Mouse (Mus musculus) ovary, postnatal 36 days (tissue): ENCODE measurements around the gene Umps.

Experiments
- DNase-seq: peaks from one replicate; pipeline ENCODE4 v3.0.0; 2022; ENCODE audit warnings: low spot score, mixed read lengths

The Umps gene

DNA sequence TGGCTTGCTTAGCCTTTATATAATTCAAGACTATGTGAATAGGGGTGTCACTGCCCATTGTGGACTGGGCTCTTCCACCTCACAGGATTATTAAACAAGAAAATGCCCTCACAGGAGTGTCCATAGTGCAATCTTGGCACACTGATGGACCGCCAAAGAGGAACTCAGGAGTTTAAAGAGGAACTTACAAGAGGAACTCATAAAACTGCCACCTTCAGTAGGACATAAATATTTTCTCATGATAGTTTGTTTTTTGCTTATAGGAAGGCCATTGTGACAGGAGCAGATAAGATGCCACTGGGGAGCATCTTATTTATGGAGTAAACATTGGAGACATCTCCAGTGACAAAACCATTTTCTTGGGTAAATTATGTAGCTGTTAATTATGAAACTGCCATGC is 12.0 kb downstream of the Umps start:
- DNase-seq: no peak

DNA sequence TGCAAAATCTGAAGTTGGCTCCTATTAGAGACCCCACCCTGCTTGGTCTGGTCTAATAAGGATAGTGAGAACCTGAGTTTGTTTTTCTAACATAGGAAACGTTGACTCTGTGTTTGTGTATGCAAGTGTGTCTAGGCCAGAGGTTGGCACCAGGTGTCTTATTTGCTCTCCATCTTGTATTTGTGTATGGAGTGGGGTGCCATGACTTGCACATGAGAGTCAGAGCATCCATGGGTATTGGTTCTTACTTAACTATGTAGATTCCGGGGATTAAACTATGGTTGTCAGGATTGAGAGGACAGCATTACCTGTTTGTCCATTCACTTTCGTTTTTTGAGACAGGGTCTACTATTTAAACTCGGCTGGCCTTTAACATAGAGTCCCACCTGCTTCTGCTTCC is 13.8 kb downstream of the Umps start:
- no peak for DNase-seq

DNA sequence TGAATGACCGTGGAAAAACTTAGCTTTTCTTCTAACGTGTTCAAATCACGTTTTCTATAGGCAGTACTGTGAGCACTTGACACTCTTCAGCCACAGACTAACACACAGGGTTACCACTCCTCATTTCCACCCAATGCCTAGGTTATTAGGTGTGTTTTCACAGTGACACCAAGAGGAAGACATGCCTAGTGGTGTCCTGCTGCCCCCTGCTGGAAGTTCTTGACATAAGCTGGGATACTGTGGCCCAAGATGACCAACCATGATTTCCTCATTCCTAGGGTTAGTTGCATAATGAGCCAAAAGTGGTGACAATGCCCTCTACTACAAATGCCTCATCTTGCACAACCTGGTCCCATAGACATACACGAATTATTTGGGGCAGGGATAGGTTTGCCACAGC is 16.0 kb downstream of the Umps start:
- DNase-seq: peak; percentile 77

DNA sequence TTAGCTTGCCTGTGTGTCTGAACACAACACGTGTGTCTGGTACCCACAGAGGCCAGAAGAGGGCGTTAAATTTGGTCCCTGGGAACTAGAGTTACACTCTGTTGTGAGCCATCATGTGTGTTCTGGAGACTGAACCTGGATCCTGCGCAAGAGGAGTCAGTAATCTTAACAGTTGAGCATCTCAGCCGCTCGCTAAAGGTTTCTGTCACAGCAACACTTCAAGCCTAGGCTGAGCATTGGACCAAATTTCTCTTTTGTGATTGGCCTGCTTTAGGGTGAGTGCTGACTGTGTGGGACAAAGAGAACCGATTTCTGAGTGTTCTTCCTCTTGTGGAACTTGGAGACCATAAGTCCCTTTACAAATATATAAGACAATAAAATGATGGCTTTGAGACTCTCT is 16.5 kb downstream of the Umps start:
- no peak for DNase-seq

DNA sequence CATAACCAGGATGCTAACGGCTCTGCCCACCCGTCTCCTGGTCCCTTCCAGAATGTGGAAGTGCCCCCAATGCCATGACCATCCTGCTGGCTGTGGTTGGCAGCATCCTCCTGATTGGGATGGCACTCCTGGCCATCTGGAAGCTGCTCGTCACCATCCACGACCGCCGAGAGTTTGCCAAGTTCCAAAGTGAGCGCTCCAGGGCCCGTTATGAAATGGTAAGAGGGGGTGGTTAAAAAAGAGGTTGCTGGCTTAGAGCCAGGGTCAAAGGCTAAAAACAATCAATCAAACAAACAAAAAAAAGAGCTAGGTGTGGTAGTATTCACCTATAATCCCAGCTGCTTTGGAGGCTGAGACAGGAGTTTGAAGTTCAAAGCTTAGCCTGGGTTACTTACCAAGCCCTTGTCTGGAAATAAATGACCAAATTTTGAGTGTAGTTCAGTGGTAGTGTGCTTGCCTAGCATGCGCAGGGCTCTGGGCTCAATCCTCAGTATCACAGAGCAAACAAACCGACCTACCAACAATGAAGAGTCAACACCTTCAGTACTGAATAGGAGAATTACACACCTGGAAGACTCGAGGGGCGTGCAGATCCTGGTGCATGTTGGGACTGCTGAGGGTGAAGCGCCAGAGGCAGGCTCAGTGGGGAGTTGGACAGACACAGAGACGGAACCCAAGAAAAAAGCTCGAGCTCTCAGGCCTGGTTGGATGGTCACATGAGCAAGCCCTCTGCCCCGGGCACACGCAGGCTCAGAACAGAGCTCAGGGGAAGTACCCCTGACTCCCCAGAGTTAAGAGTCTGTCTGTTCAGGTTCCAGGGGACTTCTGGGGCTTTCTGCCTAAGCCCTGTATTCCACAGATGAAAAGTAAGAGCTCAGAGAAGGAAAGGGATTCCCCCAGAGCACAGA is 18.9 kb downstream of the Umps start:
- no peak for DNase-seq

DNA sequence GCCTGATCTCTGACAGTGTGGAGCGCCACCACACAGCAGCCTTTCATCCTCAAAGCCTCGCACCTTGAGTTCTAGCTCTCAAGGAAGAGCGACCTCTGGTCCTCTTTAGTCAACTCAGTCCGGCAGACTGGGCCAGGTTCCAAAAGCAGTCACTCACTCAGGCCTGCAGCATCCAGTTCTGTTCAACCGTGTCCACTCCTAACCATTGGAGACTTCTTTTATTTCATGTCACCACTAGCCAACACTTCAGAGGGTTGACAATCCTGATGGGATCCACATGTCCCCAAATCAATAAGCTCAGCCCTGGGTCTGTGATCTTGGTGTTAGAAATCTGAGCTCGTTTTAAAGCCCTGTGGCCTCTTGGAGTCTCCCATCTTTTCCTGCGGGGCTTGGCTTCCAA is 20.8 kb downstream of the Umps start:
- DNase-seq: no peak

DNA sequence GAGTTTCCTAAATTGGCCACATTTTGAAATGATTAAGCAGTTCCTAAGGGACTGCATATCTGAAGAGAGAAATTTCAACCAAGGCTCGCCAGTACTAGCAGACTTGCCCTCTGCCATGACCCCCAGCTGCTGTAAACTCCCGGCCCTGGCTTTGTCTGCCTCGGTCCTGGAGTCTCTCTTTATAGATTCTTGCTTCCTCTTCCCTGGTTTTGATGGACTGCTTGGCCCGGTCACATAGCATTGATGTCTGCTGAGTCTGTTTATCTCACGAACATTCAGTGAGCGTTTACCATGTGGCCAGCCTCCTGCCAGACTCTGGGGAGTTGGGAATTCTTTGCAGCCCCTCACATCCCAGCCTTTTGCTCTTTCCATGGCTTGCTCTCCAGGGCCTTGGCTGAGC is 22.1 kb downstream of the Umps start:
- no peak for DNase-seq

DNA sequence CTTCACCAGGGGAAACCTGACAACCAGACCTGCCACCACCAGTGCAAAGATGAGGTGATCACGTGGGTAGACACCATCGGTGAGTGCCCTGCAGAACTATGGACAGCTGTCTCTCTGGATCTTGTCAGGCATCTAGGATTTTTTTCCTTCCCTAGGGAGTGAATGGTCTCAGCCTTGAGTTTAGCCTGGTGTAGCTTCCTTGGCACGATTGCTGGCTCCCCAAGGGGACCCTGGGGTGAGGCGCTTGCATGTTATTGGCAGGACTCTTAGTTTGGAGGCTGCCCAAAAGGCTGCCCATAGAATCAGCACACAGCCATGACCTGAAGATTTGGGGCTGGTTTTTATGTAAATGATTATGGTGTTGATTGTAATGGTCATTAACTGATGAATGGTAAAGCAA is 22.7 kb downstream of the Umps start:
- no peak for DNase-seq

DNA sequence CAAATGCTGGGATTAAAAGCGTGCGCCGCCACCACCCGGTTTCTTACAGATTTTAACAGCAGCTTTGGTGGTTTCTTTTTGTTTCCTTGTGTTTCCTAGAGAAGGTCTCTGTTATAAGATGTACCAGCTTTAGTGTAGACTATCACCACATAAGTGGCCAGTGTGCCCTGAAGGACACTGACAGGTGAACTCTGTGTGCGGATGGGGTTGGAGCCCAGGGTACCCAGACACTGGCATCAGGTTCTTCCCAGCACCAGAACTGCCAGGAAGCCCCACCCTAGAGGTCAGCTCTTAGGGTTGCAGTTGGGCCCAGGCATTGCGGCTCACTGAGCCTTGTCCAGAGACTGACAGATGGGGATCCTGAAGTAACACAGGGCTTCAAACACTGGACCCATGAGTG is 23.4 kb downstream of the Umps start:
- DNase-seq: no peak

DNA sequence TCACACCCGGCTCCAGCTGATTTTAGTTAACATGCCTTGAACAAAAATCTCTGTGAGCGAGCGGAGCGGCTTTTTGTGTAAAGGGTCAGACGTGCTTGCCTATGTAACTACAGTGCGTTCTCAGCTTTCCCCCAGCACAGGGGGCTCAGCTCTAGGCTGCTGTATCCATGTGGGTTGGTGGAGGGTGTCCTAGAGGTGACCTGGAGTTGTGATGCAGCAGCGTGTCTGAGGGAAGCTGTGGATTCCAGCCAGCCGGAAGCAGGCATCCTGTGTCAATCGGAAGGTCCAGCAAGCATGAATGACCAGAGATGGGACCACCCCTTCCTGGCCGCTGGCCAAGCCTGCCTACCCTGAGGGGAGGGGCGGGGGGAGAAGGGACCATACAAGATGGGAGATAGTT is 24.5 kb downstream of the Umps start:
- DNase-seq: no peak

DNA sequence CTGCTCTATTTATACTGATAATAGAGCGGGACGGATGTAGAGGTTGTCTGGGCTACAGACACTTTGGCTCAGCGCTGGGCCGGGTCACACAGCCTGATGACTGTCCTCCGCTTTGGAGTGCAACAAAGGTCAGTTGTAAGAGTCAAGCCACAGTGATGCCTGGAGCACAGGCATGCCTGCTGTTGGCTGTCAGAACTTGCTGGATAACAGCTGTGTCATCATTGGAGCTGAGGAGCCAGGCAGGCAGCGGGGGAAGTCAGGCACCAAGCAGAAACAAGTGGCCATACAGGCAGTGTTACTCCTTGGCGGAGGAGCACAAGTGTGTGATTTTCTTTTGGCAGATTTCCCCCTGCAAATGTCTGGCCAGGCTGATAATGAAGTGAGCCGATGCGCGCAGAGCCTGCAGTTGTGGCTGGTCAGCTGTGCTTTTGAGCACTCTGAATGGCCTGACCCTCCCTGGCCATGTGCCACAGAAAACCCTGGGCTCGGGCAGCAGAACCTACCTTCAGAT is 25.5 kb downstream of the Umps start:
- DNase-seq: peak; percentile 53

DNA sequence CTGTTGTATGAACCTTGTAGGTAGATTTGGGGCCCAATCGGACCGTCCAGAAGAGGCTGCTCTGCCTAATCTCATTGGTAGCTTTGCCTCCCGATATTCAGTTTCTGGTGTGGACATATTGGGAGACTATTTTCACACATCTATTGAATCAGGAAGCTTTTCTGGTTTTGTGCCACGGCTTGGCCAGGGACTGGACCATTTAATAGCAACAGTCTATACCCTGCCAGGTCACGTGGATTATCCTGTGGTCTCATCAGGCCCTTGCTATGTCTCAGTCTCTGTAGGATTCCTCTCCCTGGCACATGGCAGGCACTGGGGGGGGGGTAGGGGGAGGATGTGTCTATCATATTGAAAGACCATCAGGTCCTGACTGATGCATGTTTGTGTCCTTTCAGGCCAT is 26.7 kb downstream of the Umps start:
- no peak for DNase-seq

DNA sequence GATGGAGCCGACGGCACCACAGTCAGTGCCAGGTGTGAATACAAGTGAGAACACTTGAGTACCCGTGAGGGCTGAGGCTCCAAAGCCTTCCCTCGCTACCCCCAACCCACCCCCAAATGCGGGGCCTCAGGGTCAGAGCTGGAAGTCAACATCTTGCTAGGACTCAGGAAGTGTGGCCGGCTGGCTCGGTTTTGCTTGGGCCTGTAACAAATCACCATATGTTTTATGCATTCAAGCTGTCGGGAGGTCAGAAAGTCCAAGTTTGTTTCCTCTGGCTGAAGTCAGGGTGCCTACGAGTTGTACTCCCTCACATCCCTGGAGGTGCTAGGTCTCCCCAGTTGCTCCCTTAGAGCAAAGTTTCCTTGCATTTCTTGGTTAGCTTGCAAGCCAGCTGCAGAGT is 27.2 kb downstream of the Umps start:
- no peak for DNase-seq

DNA sequence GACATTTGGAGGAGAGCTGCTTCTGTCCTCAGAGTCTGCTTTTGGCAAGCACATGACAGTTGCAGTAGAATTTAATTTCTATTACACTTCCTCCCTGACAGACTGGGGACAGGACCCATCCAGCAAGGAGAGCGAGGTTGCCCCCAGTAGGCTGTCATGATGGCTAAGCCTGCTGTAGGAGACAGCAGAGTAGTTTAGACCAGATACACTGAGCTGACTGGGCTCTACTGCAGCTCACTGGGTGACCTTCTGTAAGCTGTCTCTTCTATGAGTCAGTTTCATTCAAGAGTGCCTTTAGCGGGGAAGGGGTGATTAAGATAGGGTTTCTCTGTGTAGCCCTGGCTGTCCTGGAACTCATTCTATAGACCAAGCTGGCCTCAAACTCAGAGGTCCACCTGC is 27.7 kb downstream of the Umps start:
- DNase-seq: no peak

DNA sequence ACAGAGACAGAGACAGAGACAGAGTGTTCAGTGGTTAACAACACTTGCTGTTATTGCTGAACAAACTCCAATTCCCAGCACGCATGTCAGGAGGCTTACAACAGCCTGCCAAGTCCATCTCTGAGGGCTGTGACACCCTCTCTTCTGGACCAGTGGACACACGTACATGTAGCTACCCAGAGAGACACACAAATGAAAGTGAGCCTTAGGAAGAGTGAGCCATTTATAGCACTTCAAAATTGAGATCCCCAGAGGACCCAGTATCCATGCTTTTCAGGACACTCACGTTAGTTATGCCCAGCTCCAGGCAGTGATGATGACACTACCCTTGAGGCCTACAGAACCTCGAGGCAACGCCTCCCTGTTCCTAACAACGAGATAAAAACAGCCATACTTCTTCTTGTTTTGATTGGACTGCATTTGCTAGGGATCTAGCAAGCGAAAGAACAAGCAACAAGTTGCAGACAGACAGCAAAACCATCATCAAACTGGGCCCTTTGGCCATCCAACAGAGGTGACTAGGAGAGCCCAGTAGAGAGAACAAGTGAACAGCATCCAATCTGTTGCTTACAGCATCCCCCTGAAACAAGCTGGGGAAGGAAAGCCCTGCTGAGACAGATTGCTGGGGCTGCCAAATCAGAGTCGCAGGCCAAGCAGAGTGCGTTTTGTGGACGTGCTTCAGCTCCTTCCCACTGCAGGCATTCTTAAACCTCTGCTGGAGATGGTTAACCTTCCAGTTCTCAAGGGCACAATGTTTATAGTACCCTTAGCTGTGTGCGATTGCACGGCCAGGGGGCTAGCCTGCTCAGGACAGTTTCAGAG is 28.3 kb downstream of the Umps start:
- no peak for DNase-seq

DNA sequence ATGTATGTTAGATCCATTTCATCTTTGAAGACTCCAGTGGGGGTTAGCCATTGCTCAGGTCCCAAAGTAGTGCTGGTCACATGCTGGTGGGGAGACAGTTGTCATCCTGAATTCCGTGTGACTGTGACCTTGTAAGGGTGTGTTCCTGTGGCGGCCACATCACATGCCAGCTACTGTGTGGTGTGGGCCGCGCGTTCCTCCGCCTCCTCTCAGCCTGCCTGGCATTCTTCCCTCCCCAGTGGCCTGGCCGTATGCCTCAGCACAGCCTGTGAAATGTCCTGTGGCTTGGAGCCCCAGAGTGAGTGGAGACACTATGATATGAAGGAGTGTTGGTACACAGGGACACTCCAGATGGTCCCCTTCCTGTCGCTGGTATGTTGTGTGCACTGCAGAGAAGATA is 29.3 kb downstream of the Umps start:
- peak; percentile 51 for DNase-seq

DNA sequence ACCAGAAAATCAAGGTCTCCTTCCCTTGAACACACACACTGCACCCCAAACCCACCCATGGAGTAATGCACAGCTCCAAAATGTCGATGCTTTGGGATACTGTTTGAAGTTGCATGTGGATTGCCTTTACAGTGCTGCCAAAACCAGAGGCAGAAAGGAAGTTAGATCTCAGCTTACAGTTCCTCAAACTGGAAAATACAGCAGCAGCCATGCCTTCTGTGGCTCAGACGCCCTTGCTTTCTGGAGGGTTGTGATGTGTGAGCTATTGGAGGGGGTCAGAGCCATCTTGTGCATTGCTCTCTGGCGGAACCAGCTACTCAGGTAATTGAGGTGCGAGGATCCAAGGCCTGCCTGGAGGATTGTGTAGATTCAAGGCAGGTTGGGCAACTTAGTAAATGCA is 30.0 kb downstream of the Umps start:
- no peak for DNase-seq

DNA sequence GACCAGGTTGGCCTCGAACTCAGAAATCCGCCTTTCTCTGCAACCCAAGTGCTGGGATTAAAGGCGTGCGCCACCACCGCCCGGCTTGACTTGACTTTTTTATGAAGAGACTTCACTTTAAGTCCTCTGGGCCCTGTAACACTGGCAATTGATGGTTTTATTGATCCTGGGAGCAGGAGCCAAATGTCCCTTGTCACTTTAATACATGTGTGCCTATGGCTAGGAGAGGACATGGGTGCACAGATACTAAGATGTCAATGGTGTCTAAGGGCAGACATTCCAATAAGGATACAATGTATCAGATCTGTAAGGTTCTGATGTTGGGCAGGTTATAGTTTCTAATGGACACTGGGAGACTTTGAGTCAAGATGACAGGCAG is 31.4 kb downstream of the Umps start:
- no peak for DNase-seq

DNA sequence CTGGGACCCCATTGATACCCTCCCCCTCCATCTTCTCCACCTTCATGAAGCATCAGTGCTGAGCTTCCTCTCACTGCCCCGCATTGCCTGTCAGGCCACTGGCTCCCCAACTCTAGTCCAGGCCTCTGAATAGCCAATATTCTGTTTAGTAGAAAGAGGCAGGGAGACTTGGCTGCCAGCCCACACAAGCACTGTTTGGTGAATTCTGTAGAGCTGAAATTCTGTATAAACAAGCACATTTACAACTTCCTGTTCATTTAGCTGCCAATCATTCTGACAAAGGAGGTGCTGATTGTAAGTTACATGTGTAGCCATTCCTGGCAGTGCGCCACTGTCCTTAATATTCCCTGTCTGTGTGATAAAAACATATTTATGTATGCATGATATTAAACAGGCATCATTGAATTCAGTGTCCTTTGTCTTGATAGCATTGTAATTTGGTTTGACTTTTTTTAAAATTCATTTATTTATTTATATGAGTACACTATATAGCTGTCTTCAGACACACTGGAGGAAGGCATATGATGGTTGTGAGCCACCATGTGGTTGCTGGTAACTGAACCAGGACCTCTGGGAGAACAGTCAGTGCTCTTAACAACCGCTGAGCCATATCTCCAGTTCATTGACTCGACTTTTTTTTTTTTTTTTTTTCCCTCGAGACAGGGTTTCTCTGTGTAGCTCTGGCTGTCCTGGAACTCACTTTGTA is 32.0 kb downstream of the Umps start:
- DNase-seq: no peak

DNA sequence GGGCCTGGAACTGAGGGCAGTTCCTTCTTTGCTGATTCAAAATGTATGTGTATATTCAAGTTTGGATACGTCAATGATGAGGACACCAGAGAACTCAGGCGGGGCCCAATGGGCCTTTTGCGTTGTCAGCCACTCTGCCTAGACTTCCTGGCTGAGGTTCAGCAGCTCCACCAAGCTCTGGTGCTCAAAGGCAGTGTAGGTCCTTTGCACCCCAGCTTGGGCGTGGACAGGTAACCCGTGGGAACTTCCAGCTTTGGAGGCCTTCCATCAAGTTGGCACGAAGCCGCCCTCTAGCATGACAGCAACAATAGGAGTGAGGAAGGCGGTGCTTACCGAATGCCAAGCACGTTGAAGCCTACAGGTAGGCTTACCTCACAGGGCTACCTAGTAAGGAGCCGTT is 33.4 kb downstream of the Umps start:
- DNase-seq: no peak

DNA sequence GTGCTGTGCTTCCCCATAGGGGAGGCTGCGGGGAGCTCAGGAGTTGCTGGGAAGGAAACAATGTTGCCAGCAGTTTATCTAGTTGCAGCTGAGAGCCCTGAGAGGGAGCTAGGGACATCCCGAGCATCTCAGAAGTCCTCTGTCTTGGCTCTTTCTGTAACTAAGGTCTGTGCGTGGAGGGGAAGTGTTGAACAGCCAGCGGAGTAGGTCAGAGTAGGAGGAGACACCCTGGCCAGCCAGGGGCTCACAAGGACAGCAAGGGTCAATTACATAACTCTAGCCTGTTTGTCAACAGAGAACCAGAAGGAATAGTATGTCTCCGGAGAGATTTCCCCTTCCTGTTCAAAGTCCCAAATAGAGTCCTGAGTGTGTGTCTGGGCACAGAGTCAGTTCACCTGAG is 34.7 kb downstream of the Umps start:
- no peak for DNase-seq

DNA sequence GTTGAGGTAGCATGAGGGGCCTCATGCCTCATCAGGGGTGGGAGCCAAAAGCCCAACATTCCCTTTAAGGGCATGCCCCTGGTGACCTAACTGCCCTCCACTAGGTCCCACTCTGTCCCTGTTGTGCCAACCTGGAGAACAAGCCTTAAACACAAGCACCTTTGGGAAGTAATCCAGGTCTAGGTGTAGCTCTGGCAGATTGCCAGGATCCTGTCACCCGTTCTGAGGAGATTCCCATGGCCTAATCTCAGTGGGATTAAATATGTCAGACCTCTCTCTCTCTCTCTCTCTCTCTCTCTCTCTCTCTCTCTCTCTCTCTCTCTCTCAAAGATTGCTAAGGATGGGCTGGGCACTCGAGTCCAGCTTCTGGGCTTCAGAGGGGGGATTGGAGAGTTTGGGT is 35.2 kb downstream of the Umps start:
- no peak for DNase-seq

DNA sequence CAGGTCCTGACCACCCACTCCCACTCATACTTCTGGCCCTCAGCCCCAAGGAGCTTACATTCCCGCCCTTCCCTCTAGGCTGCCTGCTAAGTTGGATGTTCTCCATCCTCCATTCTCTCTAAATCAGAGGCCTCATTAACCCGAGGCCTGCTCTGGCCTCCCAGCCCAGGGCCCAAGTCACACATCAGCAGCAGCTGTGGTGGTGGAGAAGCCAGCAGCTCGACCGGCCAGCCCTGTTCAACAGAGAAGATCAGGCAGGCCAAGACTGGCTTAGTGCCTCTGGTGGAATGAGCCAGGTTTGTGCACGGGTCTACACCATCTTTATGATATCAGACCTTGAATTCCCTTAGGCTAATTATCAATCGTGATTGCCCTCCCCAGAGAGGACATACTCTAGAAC is 36.1 kb downstream of the Umps start:
- no peak for DNase-seq
